Mouse (Mus musculus): ENCODE data around the gene 1110032A03Rik. TPM values are rescaled to one million over a fixed set of nuclear protein-coding genes. Genes with fewer than 3 reads are reported as not detected.

Gene 1110032A03Rik
- total and polyA plus RNA-seq, 2 experiments from 2014 or later, result 33.0 to 59.6 TPM

GRCm38 (mm10) chr9:50725921-50726590 lies 49.3 kb downstream of the 1110032A03Rik start:
- Histone ChIP-seq H3K4me3 (ENCODE audit: low read depth, low read length) (peak overlapping the region; percentile 62), H3K9ac (replicated peaks; ENCODE audit: low read length, poor library complexity, severe bottlenecking) (peak overlapping the region; percentile 33; the same call in 1 of the 2 replicates), H3K36me3 (ENCODE audit: insufficient read depth, low read length) (no peaks in the 10 kb centered on the region), H3K27ac (ENCODE audit: low read depth, low read length) (peak overlapping the region; percentile 52), H3K4me1 (ENCODE audit: insufficient read depth, low read length) (peaks cover 3% of the 10 kb centered on the region; the same call in 1 of the 2 replicates), H3K27me3 (ENCODE audit: insufficient read depth, low read length) (no peaks in the 10 kb centered on the region), H3K9me3 (ENCODE audit: low read length) (no peaks in the 10 kb centered on the region), H3K4me2 (ENCODE audit: low read depth, low read length, poor library complexity, severe bottlenecking) (peak overlapping the region; percentile 85)
- DNase-seq (ENCODE audit: low spot score) (no peak), ATAC-seq (ENCODE audit: low FRiP score) (no peak)
- TF ChIP-seq CTCF (IDR thresholded peaks at IDR 0.05), result no peak
- WGBS, result 19% methylated on average over 8 of the region's 8 CpGs

DNA sequence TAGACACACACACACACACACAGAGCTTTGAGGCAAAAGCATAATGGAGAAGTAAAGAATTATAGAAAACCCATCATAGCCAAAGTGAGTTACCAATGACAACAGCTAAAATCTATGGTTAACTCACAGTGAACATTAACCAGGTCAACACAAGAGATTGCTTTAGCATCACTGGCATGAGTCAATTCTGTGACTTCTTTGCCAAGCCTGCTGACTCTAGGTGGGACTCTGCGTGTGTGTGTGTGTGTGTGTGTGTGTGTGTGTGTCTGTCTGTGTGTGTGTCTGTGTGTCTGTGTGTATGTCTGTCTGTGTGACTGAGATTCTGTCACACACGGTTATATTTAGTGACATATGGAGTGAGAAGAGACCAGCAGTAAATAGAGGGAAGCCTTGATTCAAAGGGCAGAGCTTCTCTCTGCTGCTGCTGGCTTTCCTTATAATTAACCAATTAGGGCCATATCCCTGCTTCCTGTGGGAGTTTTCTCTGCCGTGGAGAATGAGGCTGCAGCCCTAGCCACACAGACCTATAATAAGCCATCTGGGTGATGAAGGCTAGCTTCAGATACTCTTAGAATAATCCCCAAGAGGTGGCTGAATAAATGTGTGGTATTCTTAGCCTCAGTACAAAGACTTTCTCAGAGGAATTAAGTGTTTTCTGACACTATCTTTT lies 50.5 kb downstream of the 1110032A03Rik start:
- no peak overlapping the region for H3K9ac ChIP-seq (replicated peaks; ENCODE audit: low read length, poor library complexity, severe bottlenecking)

GRCm38 (mm10) chr9:50724147-50724546 lies 51.2 kb downstream of the 1110032A03Rik start:
- Histone ChIP-seq H3K27me3 (ENCODE audit: insufficient read depth, low read length) (no peaks in the 10 kb centered on the region), H3K27ac (ENCODE audit: low read depth, low read length) (no peak overlapping the region), H3K9me3 (ENCODE audit: low read length) (no peaks in the 10 kb centered on the region), H3K4me2 (ENCODE audit: low read depth, low read length, poor library complexity, severe bottlenecking) (no peak overlapping the region), H3K4me3 (ENCODE audit: low read depth, low read length) (no peak overlapping the region), H3K9ac (replicated peaks; ENCODE audit: low read length, poor library complexity, severe bottlenecking) (no peak overlapping the region), H3K36me3 (ENCODE audit: insufficient read depth, low read length) (no peaks in the 10 kb centered on the region), H3K4me1 (ENCODE audit: insufficient read depth, low read length) (peaks cover 3% of the 10 kb centered on the region; the same call in 1 of the 2 replicates)
- TF ChIP-seq CTCF (IDR thresholded peaks at IDR 0.05), result no peak
- DNase-seq (ENCODE audit: low spot score), result no peak
- WGBS, result 83% methylated on average over 2 of the region's 2 CpGs
- ATAC-seq (ENCODE audit: low FRiP score), result no peak

More for the DNA sequence above, 50.5 kb downstream of the 1110032A03Rik start:
- Histone ChIP-seq H3K4me2 (ENCODE audit: low read depth, low read length, poor library complexity, severe bottlenecking) (peak overlapping the region; percentile 35), H3K27ac (ENCODE audit: low read depth, low read length) (peak overlapping the region; percentile 57; the same call in 1 of the 2 replicates), H3K4me1 (ENCODE audit: insufficient read depth, low read length) (peaks cover 3% of the 10 kb centered on the region; the same call in 1 of the 2 replicates), H3K4me3 (ENCODE audit: low read depth, low read length) (no peak overlapping the region; the same call in 1 of the 2 replicates), H3K36me3 (ENCODE audit: insufficient read depth, low read length) (no peaks in the 10 kb centered on the region), H3K9me3 (ENCODE audit: low read length) (no peaks in the 10 kb centered on the region), H3K27me3 (ENCODE audit: insufficient read depth, low read length) (no peaks in the 10 kb centered on the region)
- TF ChIP-seq CTCF (IDR thresholded peaks at IDR 0.05), result no peak
- 36% methylated on average over 3 of the region's 3 CpGs for WGBS
- DNase-seq (ENCODE audit: low spot score), result no peak
- ATAC-seq (ENCODE audit: low FRiP score), result no peak

DNA sequence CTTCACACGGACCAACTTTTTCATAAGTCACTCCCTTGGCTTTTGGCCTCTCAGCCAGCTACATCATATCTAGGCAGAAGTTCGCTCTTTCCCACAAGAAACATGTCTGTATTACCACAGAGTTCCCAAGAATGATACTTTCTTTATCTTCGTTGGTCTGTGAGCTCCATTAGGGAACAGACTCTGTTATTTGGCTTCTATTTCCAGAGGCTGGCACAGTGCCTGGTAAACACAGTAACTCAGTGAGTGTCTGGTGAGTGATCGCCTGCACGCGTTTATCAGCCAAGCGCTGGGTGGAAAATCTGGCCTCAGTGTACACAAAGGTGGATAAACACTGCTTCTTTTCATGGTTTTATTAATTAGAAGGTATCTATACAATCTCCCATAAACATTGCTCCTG lies 51.9 kb downstream of the 1110032A03Rik start:
- Histone ChIP-seq H3K27ac (ENCODE audit: low read depth, low read length) (0 out of 2 replicates have a peak overlapping the region, but pooled peaks have one; percentile 7), H3K4me1 (ENCODE audit: insufficient read depth, low read length) (peaks cover 3% of the 10 kb centered on the region; the same call in 1 of the 2 replicates), H3K27me3 (ENCODE audit: insufficient read depth, low read length) (no peaks in the 10 kb centered on the region), H3K4me3 (ENCODE audit: low read depth, low read length) (no peak overlapping the region), H3K4me2 (ENCODE audit: low read depth, low read length, poor library complexity, severe bottlenecking) (peak overlapping the region; percentile 16), H3K9ac (replicated peaks; ENCODE audit: low read length, poor library complexity, severe bottlenecking) (no peak overlapping the region), H3K9me3 (ENCODE audit: low read length) (no peaks in the 10 kb centered on the region), H3K36me3 (ENCODE audit: insufficient read depth, low read length) (no peaks in the 10 kb centered on the region)
- DNase-seq (ENCODE audit: low spot score) (peak; percentile 86), ATAC-seq (ENCODE audit: low FRiP score) (no peak)
- TF ChIP-seq CTCF (IDR thresholded peaks at IDR 0.05), result no peak
- 42% methylated on average over 7 of the region's 7 CpGs for WGBS

GRCm38 (mm10) chr9:50722451-50722911 lies 52.8 kb downstream of the 1110032A03Rik start:
- no peak for TF ChIP-seq CTCF (IDR thresholded peaks at IDR 0.05)
- H3K4me1 ChIP-seq (ENCODE audit: insufficient read depth, low read length), result peaks cover 3% of the 10 kb centered on the region; the same call in 1 of the 2 replicates
- WGBS, result 35% methylated on average over 8 of the region's 8 CpGs
- H3K36me3 ChIP-seq (ENCODE audit: insufficient read depth, low read length), result no peaks in the 10 kb centered on the region
- H3K9me3 ChIP-seq (ENCODE audit: low read length), result no peaks in the 10 kb centered on the region
- H3K4me3 ChIP-seq (ENCODE audit: low read depth, low read length), result no peak overlapping the region
- H3K27ac ChIP-seq (ENCODE audit: low read depth, low read length), result no peak overlapping the region
- no peak overlapping the region for H3K9ac ChIP-seq (replicated peaks; ENCODE audit: low read length, poor library complexity, severe bottlenecking)
- H3K27me3 ChIP-seq (ENCODE audit: insufficient read depth, low read length), result no peaks in the 10 kb centered on the region
- DNase-seq (ENCODE audit: low spot score), result peak; percentile 56
- H3K4me2 ChIP-seq (ENCODE audit: low read depth, low read length, poor library complexity, severe bottlenecking), result 0 out of 2 replicates have a peak overlapping the region, but pooled peaks have one; percentile 12
- ATAC-seq (ENCODE audit: low FRiP score), result no peak

DNA sequence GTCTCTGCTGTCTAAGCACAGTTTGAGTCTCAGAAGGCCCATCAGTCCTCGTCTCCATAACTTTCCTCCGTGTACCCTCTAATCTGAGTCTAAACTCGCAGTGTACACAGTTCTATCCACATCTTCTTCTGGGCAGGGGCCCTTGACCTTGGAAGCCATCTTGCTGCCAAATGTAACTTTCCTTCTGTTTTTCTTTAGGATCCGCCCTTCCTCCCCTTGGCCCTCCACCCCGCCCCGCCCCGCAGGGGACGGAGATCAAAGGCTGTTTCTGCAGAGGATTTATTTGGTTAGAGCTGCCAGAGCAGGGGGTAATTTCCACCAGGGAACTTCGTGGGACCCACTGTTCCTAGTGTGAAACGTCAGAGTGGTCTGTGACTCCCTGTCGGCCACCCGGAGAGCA lies 54.3 kb downstream of the 1110032A03Rik start:
- 30% methylated on average over 12 of the region's 12 CpGs for WGBS
- no peak for ATAC-seq (ENCODE audit: low FRiP score)
- Histone ChIP-seq H3K9ac (replicated peaks; ENCODE audit: low read length, poor library complexity, severe bottlenecking) (no peak overlapping the region), H3K36me3 (ENCODE audit: insufficient read depth, low read length) (peaks cover 3% of the 10 kb centered on the region; the same call in 1 of the 2 replicates), H3K27me3 (ENCODE audit: insufficient read depth, low read length) (no peaks in the 10 kb centered on the region), H3K4me2 (ENCODE audit: low read depth, low read length, poor library complexity, severe bottlenecking) (no peak overlapping the region), H3K4me3 (ENCODE audit: low read depth, low read length) (no peak overlapping the region), H3K4me1 (ENCODE audit: insufficient read depth, low read length) (peaks cover 3% of the 10 kb centered on the region; the same call in 1 of the 2 replicates), H3K27ac (ENCODE audit: low read depth, low read length) (no peak overlapping the region), H3K9me3 (ENCODE audit: low read length) (no peaks in the 10 kb centered on the region)
- no peak for DNase-seq (ENCODE audit: low spot score)
- TF ChIP-seq CTCF (IDR thresholded peaks at IDR 0.05), result no peak
